Mouse (Mus musculus): Measurements from ENCODE around the gene Olfr1110.
"Not testable (repeated sequence)": the region's sequence is repeated elsewhere in the genome, so short reads cannot be mapped to it uniquely, and the experiment has no call there.

The Olfr1110 gene

GRCm38 (mm10) chr2:87140200-87140599 is at the start of gene Olfr1110:
Gene Olfr1110 (minus strand): TSS chr2:87140300.
- no peak for DNase-seq (ENCODE audit: low read depth in 2 of 2, low spot score in 2 of 2)

- DNase-seq (ENCODE audit: low read depth in 2 of 2, low spot score in 2 of 2), result no peak
Observed at GRCm38 (mm10) chr2:87187498-87187897, 47.4 kb upstream of the Olfr1110 start, which contains the start of gene Olfr1112. Gene Olfr1112 (plus strand): TSS chr2:87187798.

- DNase-seq (ENCODE audit: low read depth in 2 of 2, low spot score in 2 of 2), result not testable (repeated sequence)
Observed at GRCm38 (mm10) chr2:87167731-87168130, 27.6 kb upstream of the Olfr1110 start.

GRCm38 (mm10) chr2:87152524-87152923 is 12.4 kb upstream of the Olfr1110 start, which contains the start of gene Olfr1111:
Gene Olfr1111 (minus strand): TSS chr2:87152624.
- DNase-seq (ENCODE audit: low read depth in 2 of 2, low spot score in 2 of 2), result no peak

GRCm38 (mm10) chr2:87114467-87114866 is 25.6 kb downstream of the Olfr1110 start, which contains the start of gene Olfr259:
Gene Olfr259 (minus strand): TSS chr2:87114567.
- DNase-seq (ENCODE audit: low read depth in 2 of 2, low spot score in 2 of 2), result no peak

GRCm38 (mm10) chr2:87095908-87096307 is 44.2 kb downstream of the Olfr1110 start, which contains the start of gene Olfr1109:
Gene Olfr1109 (minus strand): TSS chr2:87096008.
- DNase-seq (ENCODE audit: low read depth in 2 of 2, low spot score in 2 of 2), result no peak

All from CD8-positive naive resting alpha-beta T cell, adult 2 months (primary cell).